Mouse (Mus musculus): ENCODE measurements around the gene Gm3776.

DNA sequence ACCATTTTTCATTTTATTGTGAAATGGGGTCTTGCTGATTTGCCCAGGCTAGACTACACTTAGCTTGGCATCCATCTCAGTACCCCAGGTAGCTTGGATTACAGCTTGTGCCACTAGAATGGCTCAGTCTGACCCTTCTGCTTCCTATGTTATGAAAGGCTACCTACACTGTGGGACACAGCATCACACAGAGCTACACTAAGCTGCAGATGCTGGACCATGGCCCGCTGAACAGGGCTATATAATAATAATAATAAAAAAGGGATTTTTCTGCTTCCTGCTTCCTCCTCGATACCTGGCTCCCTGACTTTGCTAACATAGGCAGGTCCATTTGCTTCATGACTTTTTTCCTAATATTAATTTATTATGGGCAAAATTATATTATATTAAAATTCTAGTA, 32.5 kb upstream of the Gm3776 start:
- TF ChIP-seq HCFC1 (IDR thresholded peaks at IDR 0.05; ENCODE audit: borderline replicate concordance, insufficient read depth, low read length), result no peak
- no peak for TF ChIP-seq ZC3H11A (IDR thresholded peaks at IDR 0.05; ENCODE audit: borderline replicate concordance, low read depth, low read length)

Data from ES-E14 (cell line).